Mouse (Mus musculus): ENCODE data around the gene 1110059E24Rik. TPM values are rescaled to one million over a fixed set of nuclear protein-coding genes. Genes with fewer than 3 reads are reported as not detected.
"Not testable (repeated sequence)": the region's sequence is repeated elsewhere in the genome, so short reads cannot be mapped to it uniquely, and the experiment has no call there.

1110059E24Rik gene
- polyA plus RNA-seq, 1 experiment from 2014 or later, result 53.6 TPM

DNA sequence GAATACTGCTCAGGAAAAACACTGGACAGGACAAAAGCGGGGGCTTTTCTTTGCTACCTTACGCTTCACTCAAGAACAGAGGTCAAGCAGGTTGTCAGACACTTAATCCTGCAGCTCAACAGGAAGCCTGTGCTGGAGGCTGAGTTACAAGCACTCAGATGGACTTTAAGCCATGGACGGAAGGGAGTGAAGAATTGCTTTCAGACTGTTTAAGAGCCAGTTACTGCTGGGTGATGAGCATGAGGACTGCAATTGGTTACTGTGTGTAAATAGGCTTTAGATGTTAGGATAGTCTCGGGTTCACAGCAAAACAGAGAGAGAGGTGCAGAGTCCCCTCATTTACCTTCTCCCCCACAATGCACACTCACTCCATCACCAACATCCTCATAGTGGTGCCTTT lies 7.5 kb downstream of the 1110059E24Rik start:
- H3K27ac ChIP-seq, result no peak overlapping the region
- no peaks in the 10 kb centered on the region for H3K27me3 ChIP-seq (replicated peaks)
- 49% methylated on average over 4 of the region's 4 CpGs for WGBS
- H3K9ac ChIP-seq, result no peak overlapping the region
- H3K4me2 ChIP-seq, result no peak overlapping the region
- no peaks in the 10 kb centered on the region for H3K9me3 ChIP-seq
- H3K36me3 ChIP-seq, result no peaks in the 10 kb centered on the region
- 0 out of 2 replicates have a peak, but pooled peaks cover 3% of the 10 kb centered on the region for H3K4me1 ChIP-seq
- no peak for ATAC-seq (ENCODE audit: insufficient read depth, low FRiP score, low read depth)
- H3K4me3 ChIP-seq (replicated peaks), result no peak overlapping the region

DNA sequence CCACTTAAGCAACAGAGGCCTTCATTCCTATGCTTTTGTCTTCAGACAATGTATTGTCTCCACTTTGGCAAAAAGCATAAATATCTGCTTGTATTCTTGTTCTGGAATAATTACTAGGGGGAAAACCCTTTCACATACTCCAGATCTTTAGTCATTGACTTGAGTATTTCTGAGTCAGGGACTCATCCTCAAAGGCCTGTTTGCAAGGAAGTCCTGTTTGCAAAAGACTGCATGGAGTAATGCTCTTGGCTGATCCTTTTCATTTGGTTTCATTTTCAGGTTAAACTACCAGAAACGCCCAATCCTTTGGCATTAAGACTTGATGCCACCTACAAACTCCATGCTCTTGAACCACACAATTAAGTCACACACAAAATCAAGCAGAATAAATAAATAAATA lies 8.8 kb downstream of the 1110059E24Rik start:
- no peak overlapping the region for H3K4me3 ChIP-seq (replicated peaks)
- 80% methylated on average over 1 of the region's 1 CpGs for WGBS
- no peak for ATAC-seq (ENCODE audit: insufficient read depth, low FRiP score, low read depth)
- H3K36me3 ChIP-seq, result no peaks in the 10 kb centered on the region
- H3K4me1 ChIP-seq, result 0 out of 2 replicates have a peak, but pooled peaks cover 3% of the 10 kb centered on the region
- H3K27ac ChIP-seq, result no peak overlapping the region
- H3K4me2 ChIP-seq, result no peak overlapping the region
- no peaks in the 10 kb centered on the region for H3K9me3 ChIP-seq
- no peaks in the 10 kb centered on the region for H3K27me3 ChIP-seq (replicated peaks)
- no peak overlapping the region for H3K9ac ChIP-seq

DNA sequence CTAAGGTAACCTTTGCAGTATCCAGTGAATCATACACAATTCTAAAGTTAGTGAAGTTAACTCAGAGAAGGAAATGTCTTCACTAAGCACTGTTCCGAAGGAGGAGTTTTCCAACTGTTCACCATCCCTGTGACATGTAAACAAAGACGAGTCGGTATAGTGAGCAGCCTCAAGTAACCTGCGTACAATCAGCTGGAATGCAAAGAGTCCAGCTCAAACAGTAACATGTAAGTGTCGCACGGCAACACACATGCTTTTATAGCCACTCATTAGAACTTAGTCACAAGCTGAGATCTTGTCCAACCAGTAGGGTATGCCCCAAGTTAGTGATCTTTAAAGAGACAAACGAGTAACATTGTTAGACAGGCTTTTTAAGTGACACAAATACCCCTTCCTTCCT lies 15.1 kb downstream of the 1110059E24Rik start:
- Histone ChIP-seq H3K4me3 (replicated peaks) (no peak overlapping the region), H3K4me2 (no peak overlapping the region), H3K9ac (no peak overlapping the region), H3K4me1 (0 out of 2 replicates have a peak, but pooled peaks cover 3% of the 10 kb centered on the region), H3K27me3 (replicated peaks) (no peaks in the 10 kb centered on the region), H3K9me3 (no peaks in the 10 kb centered on the region), H3K27ac (no peak overlapping the region), H3K36me3 (no peaks in the 10 kb centered on the region)
- 41% methylated on average over 7 of the region's 7 CpGs for WGBS
- ATAC-seq (ENCODE audit: insufficient read depth, low FRiP score, low read depth), result no peak

GRCm38 (mm10) chr19:21636907-21637306 lies 15.9 kb downstream of the 1110059E24Rik start:
- 70% methylated on average over 3 of the region's 3 CpGs for WGBS
- H3K9ac ChIP-seq, result no peak overlapping the region
- no peaks in the 10 kb centered on the region for H3K36me3 ChIP-seq
- no peaks in the 10 kb centered on the region for H3K27me3 ChIP-seq (replicated peaks)
- H3K4me2 ChIP-seq, result no peak overlapping the region
- no peaks in the 10 kb centered on the region for H3K9me3 ChIP-seq
- no peak for ATAC-seq (ENCODE audit: insufficient read depth, low FRiP score, low read depth)
- no peak overlapping the region for H3K4me3 ChIP-seq (replicated peaks)
- H3K4me1 ChIP-seq, result 0 out of 2 replicates have a peak, but pooled peaks cover 3% of the 10 kb centered on the region
- no peak overlapping the region for H3K27ac ChIP-seq

GRCm38 (mm10) chr19:21635406-21635805 lies 17.4 kb downstream of the 1110059E24Rik start:
- no peaks in the 10 kb centered on the region for H3K4me1 ChIP-seq
- WGBS, result 82% methylated on average over 2 of the region's 2 CpGs
- no peaks in the 10 kb centered on the region for H3K9me3 ChIP-seq
- H3K4me3 ChIP-seq (replicated peaks), result no peak overlapping the region
- ATAC-seq (ENCODE audit: insufficient read depth, low FRiP score, low read depth), result no peak
- no peak overlapping the region for H3K9ac ChIP-seq
- no peak overlapping the region for H3K4me2 ChIP-seq
- H3K36me3 ChIP-seq, result no peaks in the 10 kb centered on the region
- no peaks in the 10 kb centered on the region for H3K27me3 ChIP-seq (replicated peaks)
- H3K27ac ChIP-seq, result no peak overlapping the region

DNA sequence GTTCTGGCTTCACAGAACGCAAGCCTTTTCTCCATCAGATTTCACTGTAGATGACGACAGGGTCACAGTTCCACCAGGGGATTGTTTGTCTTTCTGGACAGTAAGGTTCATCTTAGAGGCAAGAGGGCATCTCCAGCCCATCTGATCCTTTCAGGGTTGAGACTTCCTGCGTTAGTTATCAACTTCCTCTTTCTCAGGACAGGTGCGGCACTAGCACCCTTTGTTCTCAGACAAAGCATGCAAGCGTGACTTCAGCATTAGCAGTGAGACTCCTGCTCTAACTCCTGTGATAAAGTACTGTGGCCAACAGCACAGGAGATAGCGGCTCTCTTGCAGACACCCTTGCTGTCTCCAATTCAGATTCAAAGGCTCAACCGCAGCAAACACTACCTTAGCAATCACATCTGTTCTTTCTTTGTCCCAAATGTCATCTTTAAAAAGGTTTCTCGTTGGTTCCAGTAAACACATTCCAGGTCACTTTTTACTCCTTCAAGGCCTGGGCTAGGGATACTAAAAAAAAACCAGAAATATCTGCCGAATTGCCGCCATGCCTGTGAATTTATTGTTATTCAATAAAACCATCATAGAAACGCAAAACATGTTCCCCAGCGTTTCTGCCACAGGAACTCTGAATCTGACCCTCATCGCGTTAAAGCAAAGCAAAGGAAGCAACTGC lies 22.0 kb downstream of the 1110059E24Rik start:
- ATAC-seq (ENCODE audit: insufficient read depth, low FRiP score, low read depth), result no peak
- Histone ChIP-seq H3K4me2 (no peak overlapping the region), H3K4me1 (no peaks in the 10 kb centered on the region), H3K27ac (no peak overlapping the region), H3K4me3 (replicated peaks) (no peak overlapping the region), H3K9ac (no peak overlapping the region), H3K9me3 (no peaks in the 10 kb centered on the region), H3K36me3 (no peaks in the 10 kb centered on the region), H3K27me3 (replicated peaks) (no peaks in the 10 kb centered on the region)
- WGBS, result 56% methylated on average over 14 of the region's 14 CpGs

DNA sequence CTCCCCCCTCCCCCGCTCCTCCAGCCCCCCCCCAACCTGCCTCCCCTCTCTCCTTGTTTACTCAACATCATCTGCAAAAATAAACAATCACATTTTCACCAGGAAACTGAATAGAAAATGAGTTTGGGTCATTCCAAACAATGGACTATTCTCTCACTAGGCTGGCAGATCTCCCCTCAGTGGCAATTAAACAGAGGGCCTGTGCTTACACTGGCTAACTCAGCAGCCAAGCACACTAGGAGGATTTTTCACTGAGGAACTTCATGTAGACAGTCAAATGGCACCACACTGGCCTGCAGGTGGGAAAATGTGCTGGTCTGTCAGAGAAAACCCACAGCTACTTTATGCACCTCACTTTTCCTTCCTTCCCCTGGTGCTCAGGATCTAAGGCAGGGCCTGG lies 23.3 kb downstream of the 1110059E24Rik start:
- no peaks in the 10 kb centered on the region for H3K36me3 ChIP-seq
- H3K27me3 ChIP-seq (replicated peaks), result no peaks in the 10 kb centered on the region
- no peak for ATAC-seq (ENCODE audit: insufficient read depth, low FRiP score, low read depth)
- no peak overlapping the region for H3K4me2 ChIP-seq
- 33% methylated on average over 1 of the region's 1 CpGs for WGBS
- no peak overlapping the region for H3K4me3 ChIP-seq (replicated peaks)
- no peak overlapping the region for H3K27ac ChIP-seq
- H3K9ac ChIP-seq, result no peak overlapping the region
- no peaks in the 10 kb centered on the region for H3K4me1 ChIP-seq
- no peaks in the 10 kb centered on the region for H3K9me3 ChIP-seq

DNA sequence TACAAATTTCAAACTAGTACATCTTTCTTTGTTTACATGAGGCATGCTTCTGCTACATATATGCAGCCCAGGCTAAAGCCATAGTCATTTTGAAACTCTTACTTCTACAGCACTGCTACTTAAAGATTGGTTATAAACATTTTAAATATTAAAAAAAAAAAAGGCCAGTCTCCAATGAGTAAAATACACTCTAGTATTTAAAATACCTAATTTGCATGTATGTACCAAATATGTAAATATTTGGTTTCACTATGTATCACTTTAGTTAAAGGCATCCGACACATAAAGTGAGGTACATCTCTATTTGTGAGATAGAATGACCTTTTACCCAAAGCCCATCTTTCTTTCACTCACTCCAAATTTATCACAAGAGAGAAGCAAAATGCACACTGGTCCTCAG lies 23.7 kb downstream of the 1110059E24Rik start:
- Histone ChIP-seq H3K9ac (no peak overlapping the region), H3K9me3 (no peaks in the 10 kb centered on the region), H3K4me3 (replicated peaks) (no peak overlapping the region), H3K4me1 (no peaks in the 10 kb centered on the region), H3K4me2 (no peak overlapping the region), H3K27me3 (replicated peaks) (no peaks in the 10 kb centered on the region), H3K36me3 (no peaks in the 10 kb centered on the region), H3K27ac (no peak overlapping the region)
- no peak for ATAC-seq (ENCODE audit: insufficient read depth, low FRiP score, low read depth)
- WGBS, result 83% methylated on average over 1 of the region's 1 CpGs

DNA sequence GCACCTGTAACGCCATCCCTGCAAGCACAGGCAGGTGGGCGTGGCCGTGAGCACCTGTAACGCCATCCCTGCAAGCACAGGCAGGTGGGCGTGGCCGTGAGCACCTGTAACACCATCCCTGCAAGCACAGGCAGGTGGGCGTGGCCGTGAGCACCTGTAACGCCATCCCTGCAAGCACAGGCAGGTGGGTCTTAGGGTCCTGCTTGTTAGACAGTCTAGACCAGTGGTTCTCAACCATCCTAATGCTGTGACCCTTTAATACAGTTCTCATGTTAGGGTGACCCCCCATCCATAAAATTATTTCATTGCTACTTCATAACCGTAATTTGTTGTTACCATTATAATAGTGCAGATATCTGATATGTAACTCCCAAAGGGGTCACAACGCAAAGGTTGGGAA lies 24.3 kb downstream of the 1110059E24Rik start:
- WGBS, result 41% methylated on average over 11 of the region's 11 CpGs
- not testable (repeated sequence) for H3K36me3 ChIP-seq; H3K9me3 ChIP-seq; H3K27me3 ChIP-seq (replicated peaks); H3K4me2 ChIP-seq; H3K4me3 ChIP-seq (replicated peaks); H3K4me1 ChIP-seq; H3K9ac ChIP-seq; H3K27ac ChIP-seq
- ATAC-seq (ENCODE audit: insufficient read depth, low FRiP score, low read depth), result peak; percentile 39; the same call in 1 of the 2 replicates

- 88% methylated on average over 6 of the region's 6 CpGs for WGBS
- no peak overlapping the region for H3K9ac ChIP-seq
These were observed 26.3 kb downstream of the 1110059E24Rik start for GRCm38 (mm10) chr19:21626271-21626988.

GRCm38 (mm10) chr19:21624148-21624535 lies 28.6 kb downstream of the 1110059E24Rik start:
- no peak overlapping the region for H3K4me2 ChIP-seq
- H3K4me3 ChIP-seq (replicated peaks), result no peak overlapping the region
- ATAC-seq (ENCODE audit: insufficient read depth, low FRiP score, low read depth), result no peak
- no peaks in the 10 kb centered on the region for H3K9me3 ChIP-seq
- WGBS, result 83% methylated on average over 4 of the region's 4 CpGs
- H3K4me1 ChIP-seq, result no peaks in the 10 kb centered on the region
- no peak overlapping the region for H3K27ac ChIP-seq
- no peak overlapping the region for H3K9ac ChIP-seq
- H3K27me3 ChIP-seq (replicated peaks), result no peaks in the 10 kb centered on the region
- H3K36me3 ChIP-seq, result no peaks in the 10 kb centered on the region

More at GRCm38 (mm10) chr19:21626271-21626988, 26.3 kb downstream of the 1110059E24Rik start:
- Histone ChIP-seq H3K27me3 (replicated peaks) (no peaks in the 10 kb centered on the region), H3K27ac (no peak overlapping the region), H3K9me3 (no peaks in the 10 kb centered on the region), H3K4me1 (no peaks in the 10 kb centered on the region), H3K4me3 (replicated peaks) (no peak overlapping the region), H3K4me2 (no peak overlapping the region), H3K36me3 (no peaks in the 10 kb centered on the region)
- ATAC-seq (ENCODE audit: insufficient read depth, low FRiP score, low read depth), result no peak

DNA sequence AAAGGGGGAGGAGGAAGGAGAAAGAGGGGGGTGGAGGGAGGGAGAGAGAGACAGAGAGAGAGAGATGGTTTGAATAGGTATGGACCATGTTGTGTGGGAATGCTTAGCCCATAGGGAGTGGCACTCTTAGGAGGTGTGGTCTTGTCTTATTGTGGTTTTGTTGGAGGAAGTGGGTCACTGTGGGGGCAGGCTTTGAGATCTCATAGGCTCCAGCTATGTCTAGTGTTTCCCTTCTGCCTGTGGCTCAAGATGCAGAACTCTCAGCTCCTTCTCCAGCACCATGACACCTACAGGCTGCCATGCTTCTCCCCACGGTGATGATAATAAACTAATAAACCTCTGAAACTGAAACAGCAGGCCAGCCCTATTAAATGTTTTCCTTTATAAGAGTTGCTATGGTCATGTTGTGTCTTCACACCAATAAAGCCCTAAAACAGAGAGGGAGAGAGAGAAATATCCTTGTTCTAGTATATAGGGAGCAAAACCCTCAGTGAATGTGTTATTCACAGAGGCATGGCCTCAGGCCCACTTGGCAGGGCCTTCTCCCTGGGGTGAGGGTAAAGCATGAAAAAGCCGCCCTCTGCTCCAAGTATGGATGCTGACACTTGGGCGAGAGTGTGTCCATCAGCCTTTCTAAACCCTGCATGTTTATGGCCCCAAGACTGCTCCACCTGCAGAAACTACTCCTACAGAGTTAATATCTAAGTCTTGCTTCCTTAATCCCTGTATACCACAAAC lies 29.2 kb downstream of the 1110059E24Rik start:
- H3K27ac ChIP-seq, result no peak overlapping the region
- no peak overlapping the region for H3K4me3 ChIP-seq (replicated peaks)
- H3K9me3 ChIP-seq, result no peaks in the 10 kb centered on the region
- no peaks in the 10 kb centered on the region for H3K27me3 ChIP-seq (replicated peaks)
- H3K36me3 ChIP-seq, result no peaks in the 10 kb centered on the region
- no peak overlapping the region for H3K9ac ChIP-seq
- 85% methylated on average over 3 of the region's 3 CpGs for WGBS
- no peak for ATAC-seq (ENCODE audit: insufficient read depth, low FRiP score, low read depth)
- no peak overlapping the region for H3K4me2 ChIP-seq
- no peaks in the 10 kb centered on the region for H3K4me1 ChIP-seq
